Mouse (Mus musculus) effector memory CD4-positive, alpha-beta T cell, adult 5 months (primary cell): ENCODE measurements around the gene Bpifc. TPM values are rescaled to one million over a fixed set of nuclear protein-coding genes. Genes with fewer than 3 reads are reported as not detected.

Experiments used
- polyA plus RNA-seq: library from polyadenylated mRNA; unstranded; fragments of 100-300 nt; shearing (Covaris generic); gene quantifications from one replicate; pipeline ENCODE4 v1.2.1, GENCODE M21; 2017

Bpifc gene
- polyA plus RNA-seq: not detected

GRCm38 (mm10) chr10:86011781-86012180 is at the start of gene Bpifc:
Bpifc (minus strand) TSS chr10:86011895.

GRCm38 (mm10) chr10:86021749-86022473 is 10.2 kb upstream of the Bpifc start, which contains the start of gene Fbxo7:
Fbxo7 (plus strand) TSS chr10:86021972.

GRCm38 (mm10) chr10:85957464-85957950 is 54.2 kb downstream of the Bpifc start, which contains the start of gene Rtcb:
Rtcb (minus strand) TSS chr10:85957823.

GRCm38 (mm10) chr10:85927676-85928445 is 83.8 kb downstream of the Bpifc start, which contains the start of gene Ascl4:
Ascl4 (plus strand) TSS chr10:85927681.

GRCm38 (mm10) chr10:85916498-85917309 is 95.0 kb downstream of the Bpifc start, which contains the start of gene Prdm4:
Prdm4 (minus strand) TSS chr10:85917142.

Other genes with a start within 250 kb of the Bpifc start
- 44.7 TPM for gene Pwp1, start 182.4 kb downstream of the Bpifc start, polyA plus RNA-seq
- gene Prdm4, start 94.8 kb downstream of the Bpifc start, polyA plus RNA-seq: 29.3 TPM
- not detected for gene Ascl4, start 84.2 kb downstream of the Bpifc start, polyA plus RNA-seq
- gene Rtcb, start 54.1 kb downstream of the Bpifc start, polyA plus RNA-seq: 72.3 TPM
- gene Fbxo7, start 10.1 kb upstream of the Bpifc start, polyA plus RNA-seq: 50.1 TPM